Mouse (Mus musculus) spleen, adult 2 months (tissue): ENCODE measurements around the gene Sap30.

Source experiments
- CTCF ChIP-seq: fragments of 200-500 bp; IDR thresholded peaks from 2 replicates; pipeline ENCODE4 v1.5.1; 2011; ENCODE audit warnings: mild to moderate bottlenecking, inconsistent platforms; ENCODE audit not compliant: insufficient read depth, insufficient read length, insufficient replicate concordance; ENCODE audit errors: extremely low read depth
- POLR2A ChIP-seq: fragments of 200-500 bp; IDR thresholded peaks from 2 replicates; pipeline ENCODE4 v1.6.1; 2011; ENCODE audit warnings: low read depth, low read length, inconsistent platforms

GRCm38 (mm10) chr8:57489896-57490295, 2.2 kb upstream of the Sap30 start:
- TF ChIP-seq CTCF (no peak), POLR2A (no peak)
